Mouse (Mus musculus) Patski (cell line): Measurements from ENCODE around the gene Olfr71. TPM values are rescaled to one million over a fixed set of nuclear protein-coding genes. Genes with fewer than 3 reads are reported as not detected.
A peak's percentile ranks its signal among the peaks of the same experiment; 100 is the strongest.

Experiments used
- ATAC-seq: fragments of 100-300 bp; one replicate; pipeline ENCODE4 v1.8.0; 2021
- CTCF ChIA-PET: fragments of 350-600 bp; sonication (Branson Sonifier 250); formaldehyde crosslinking; loops from one replicate; lab custom pipeline; 2022; ENCODE audit warnings: inconsistent platforms; lab: Charles Lee
- POLR2A ChIA-PET: fragments of 350-600 bp; sonication (Branson Sonifier 250); formaldehyde crosslinking; loops from one replicate; lab custom pipeline; 2022; ENCODE audit warnings: antibody characterized with exemption, inconsistent platforms; lab: Charles Lee
- DNase-seq: peaks from one replicate; pipeline ENCODE4 v3.0.0-alpha.2; 2011; ENCODE audit warnings: low read depth, low spot score
- H3K27me3 ChIP-seq: fragments of 371-371 bp; one replicate; pipeline ENCODE4 v1.5.1; 2021
- CTCF ChIP-seq: fragments of 100-300 bp; IDR thresholded peaks from one replicate; pipeline ENCODE4 v1.5.1; 2021
- in situ Hi-C: fragments of 300-500 bp; cut with MboI; formaldehyde crosslinking; loops from 3 replicates; pipeline ENCODE4 v1.11.1; 2018; ENCODE audit warnings: low pct_unique_long_range_greater_than_20kb, mixed read lengths
- polyA plus RNA-seq: library from polyadenylated mRNA; unstranded; gene quantifications from one replicate; pipeline ENCODE4 v1.2.3, GENCODE M21; 2021

The Olfr71 gene
- polyA plus RNA-seq, 1 experiment from 2014 or later = not detected

GRCm38 (mm10) chr4:43693806-43694241 is 16.2 kb downstream of the Olfr71 start:
- in situ Hi-C loops = no loop called here
- H3K27me3 ChIP-seq = no peaks in the 10 kb centered on the region
- POLR2A ChIA-PET = no interaction called here
- CTCF ChIA-PET = interaction anchor here (1.5 kb wide), 1 partner anchor 19 kb away, joined by 3 read pairs; no protein-coding TSS in a partner anchor
- ATAC-seq (no peak), DNase-seq (no peak)
- no peak for TF ChIP-seq CTCF

GRCm38 (mm10) chr4:43691026-43691425 is 19.0 kb downstream of the Olfr71 start:
- ATAC-seq = no peak
- ChIA-PET POLR2A (interaction anchor here (0.9 to 1.1 kb wide), 2 partner anchors 11 to 122 kb away, joined by 3 to 5 read pairs; no protein-coding TSS in a partner anchor), CTCF (interaction anchor here (1.1 to 1.8 kb wide), 3 partner anchors 19 to 61 kb away, joined by 3 to 6 read pairs (median 6); no protein-coding TSS in a partner anchor)
- no peak for DNase-seq
- TF ChIP-seq CTCF = no peak
- no peaks in the 10 kb centered on the region for H3K27me3 ChIP-seq
- in situ Hi-C loops = no loop called here

GRCm38 (mm10) chr4:43690021-43690420 is 20.0 kb downstream of the Olfr71 start:
- ChIA-PET CTCF (interaction anchor here (1.0 to 1.8 kb wide), 3 partner anchors 17 to 60 kb away, joined by 3 to 6 read pairs (median 3); no protein-coding TSS in a partner anchor), POLR2A (no interaction called here)
- no peaks in the 10 kb centered on the region for H3K27me3 ChIP-seq
- DNase-seq (no peak), ATAC-seq (no peak)
- in situ Hi-C loops = no loop called here
- TF ChIP-seq CTCF = no peak

GRCm38 (mm10) chr4:43679416-43680043 is 30.5 kb downstream of the Olfr71 start:
- DNase-seq (no peak), ATAC-seq (no peak)
- CTCF ChIA-PET = no interaction called here
- TF ChIP-seq CTCF = no peak
- no peaks in the 10 kb centered on the region for H3K27me3 ChIP-seq
- in situ Hi-C loops = no loop called here
- POLR2A ChIA-PET = no interaction called here

GRCm38 (mm10) chr4:43678541-43678940 is 31.5 kb downstream of the Olfr71 start:
- TF ChIP-seq CTCF = no peak
- DNase-seq (no peak), ATAC-seq (no peak)
- no peaks in the 10 kb centered on the region for H3K27me3 ChIP-seq
- POLR2A ChIA-PET = interaction anchor here (0.6 kb wide), 1 partner anchor 143 kb away, joined by 3 read pairs; no protein-coding TSS in a partner anchor
- CTCF ChIA-PET = no interaction called here
- in situ Hi-C loops = no loop called here

- ChIA-PET POLR2A (no interaction called here), CTCF (interaction anchor here (1.4 kb wide), 1 partner anchor 36 kb away, joined by 7 read pairs; no protein-coding TSS in a partner anchor)
These were observed 34.4 kb downstream of the Olfr71 start for GRCm38 (mm10) chr4:43675608-43676007.

GRCm38 (mm10) chr4:43674974-43675373 is 35.1 kb downstream of the Olfr71 start:
- no peak for TF ChIP-seq CTCF

More at GRCm38 (mm10) chr4:43675608-43676007, 34.4 kb downstream of the Olfr71 start:
- no peak for TF ChIP-seq CTCF
- H3K27me3 ChIP-seq = no peaks in the 10 kb centered on the region
- in situ Hi-C loops = no loop called here
- no peak for ATAC-seq
- no peak for DNase-seq

GRCm38 (mm10) chr4:43673703-43674102 is 36.4 kb downstream of the Olfr71 start:
- ChIA-PET CTCF (interaction anchor here (0.9 to 4.3 kb wide), 2 partner anchors 33 to 38 kb away, joined by 3 to 32 read pairs; partner anchors contain the start of gene Olfr71), POLR2A (interaction anchor here (0.5 kb wide), 1 partner anchor 262 kb away, joined by 4 read pairs; no protein-coding TSS in a partner anchor)
- ATAC-seq (no peak), DNase-seq (no peak)
- TF ChIP-seq CTCF = no peak
- no peaks in the 10 kb centered on the region for H3K27me3 ChIP-seq
- in situ Hi-C loops = loop anchor here (5.0 kb wide), 1 partner anchor 39 kb away; the partner anchor contains the start of gene Olfr71

More at GRCm38 (mm10) chr4:43674974-43675373, 35.1 kb downstream of the Olfr71 start:
- no peak for DNase-seq
- no peak for ATAC-seq
- no peaks in the 10 kb centered on the region for H3K27me3 ChIP-seq
- CTCF ChIA-PET = interaction anchor here (1.4 kb wide), 1 partner anchor 37 kb away, joined by 7 read pairs; no protein-coding TSS in a partner anchor
- POLR2A ChIA-PET = no interaction called here
- in situ Hi-C loops = loop anchor here (5.0 kb wide), 1 partner anchor 37 kb away; the partner anchor contains the start of gene Olfr71

- in situ Hi-C loops = loop anchor here (5.0 kb wide), 1 partner anchor 40 kb away; the partner anchor contains the start of gene Olfr71
- DNase-seq (no peak), ATAC-seq (no peak)
- peak; percentile 85 for TF ChIP-seq CTCF
- ChIA-PET POLR2A (interaction anchor here (0.7 kb wide), 1 partner anchor 14 kb away, joined by 3 read pairs; no protein-coding TSS in a partner anchor), CTCF (interaction anchor here (0.6 to 4.3 kb wide), 23 partner anchors 9 to 141 kb away, joined by 3 to 32 read pairs (median 4); partner anchors contain the start of genes Hint2, Hrct1, Olfr71 and Spag8)
- no peaks in the 10 kb centered on the region for H3K27me3 ChIP-seq
These were observed 38.0 kb downstream of the Olfr71 start for GRCm38 (mm10) chr4:43672070-43672469.

GRCm38 (mm10) chr4:43669428-43669794 is 40.6 kb downstream of the Olfr71 start:
- peaks cover 3% of the 10 kb centered on the region for H3K27me3 ChIP-seq
- ChIA-PET CTCF (no interaction called here), POLR2A (interaction anchor here (0.6 kb wide), 1 partner anchor 514 kb away, joined by 3 read pairs; no protein-coding TSS in a partner anchor)
- TF ChIP-seq CTCF = no peak
- no peak for DNase-seq
- in situ Hi-C loops = loop anchor here (10.0 kb wide), 1 partner anchor 235 kb away; no protein-coding TSS in a partner anchor
- peak; percentile 52 for ATAC-seq
